Mouse (Mus musculus): ENCODE results near the gene Spata13. TPM values are rescaled to one million over a fixed set of nuclear protein-coding genes. Genes with fewer than 3 reads are reported as not detected.

The Spata13 gene
- polyA plus RNA-seq, 1 experiment from 2014 or later = 79.6 TPM

DNA sequence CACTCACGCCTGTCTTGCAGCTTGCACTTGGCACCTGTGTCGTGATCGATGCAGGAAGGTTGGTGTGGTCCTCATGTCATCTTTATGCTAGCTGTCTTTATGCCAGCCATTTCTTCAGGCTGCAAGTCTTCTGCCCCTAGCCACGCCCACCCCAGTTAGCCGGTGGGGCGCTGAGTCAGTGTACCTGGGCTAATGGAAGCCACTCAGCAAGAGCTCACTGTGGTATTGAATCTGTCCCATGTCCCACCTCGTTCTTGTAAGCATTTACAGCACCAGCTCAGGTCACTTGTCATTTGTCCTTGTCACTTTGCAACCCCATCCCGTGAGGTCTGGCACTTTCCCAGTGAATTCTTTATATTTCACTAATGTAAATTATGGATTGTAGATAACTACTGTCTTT lies 107.2 kb downstream of the Spata13 start:
- ATAC-seq (ENCODE audit: low FRiP score, low read depth) = no peak
- Histone ChIP-seq H3K4me2 (replicated peaks) (no peak overlapping the region), H3K4me3 (no peak overlapping the region), H3K27ac (replicated peaks) (peak overlapping the region; percentile 6; the same call in 1 of the 2 replicates), H3K36me3 (peaks cover 19% of the 10 kb centered on the region), H3K4me1 (peaks cover 47% of the 10 kb centered on the region), H3K9ac (replicated peaks) (no peak overlapping the region), H3K9me3 (no peaks in the 10 kb centered on the region), H3K27me3 (no peaks in the 10 kb centered on the region)
- WGBS = 84% methylated on average over 8 of the region's 8 CpGs

GRCm38 (mm10) chr14:60741490-60741981 lies 107.7 kb downstream of the Spata13 start:
- 90% methylated on average over 6 of the region's 6 CpGs for WGBS
- no peaks in the 10 kb centered on the region for H3K27me3 ChIP-seq
- ATAC-seq (ENCODE audit: low FRiP score, low read depth) = no peak
- H3K4me2 ChIP-seq (replicated peaks) = no peak overlapping the region
- H3K4me1 ChIP-seq = peaks cover 42% of the 10 kb centered on the region
- H3K27ac ChIP-seq (replicated peaks) = peak overlapping the region; percentile 6; the same call in 1 of the 2 replicates
- no peaks in the 10 kb centered on the region for H3K9me3 ChIP-seq
- no peak overlapping the region for H3K9ac ChIP-seq (replicated peaks)
- H3K36me3 ChIP-seq = peaks cover 24% of the 10 kb centered on the region
- H3K4me3 ChIP-seq = no peak overlapping the region

- Histone ChIP-seq H3K4me3 (no peak overlapping the region), H3K9me3 (no peaks in the 10 kb centered on the region), H3K4me1 (peaks cover 21% of the 10 kb centered on the region; the same call in 1 of the 2 replicates), H3K27me3 (no peaks in the 10 kb centered on the region), H3K27ac (replicated peaks) (no peak overlapping the region), H3K36me3 (peaks cover 44% of the 10 kb centered on the region), H3K9ac (replicated peaks) (no peak overlapping the region), H3K4me2 (replicated peaks) (no peak overlapping the region)
- no peak for ATAC-seq (ENCODE audit: low FRiP score, low read depth)
- 80% methylated on average over 9 of the region's 9 CpGs for WGBS
Observed at GRCm38 (mm10) chr14:60743681-60744080, 109.9 kb downstream of the Spata13 start.

DNA sequence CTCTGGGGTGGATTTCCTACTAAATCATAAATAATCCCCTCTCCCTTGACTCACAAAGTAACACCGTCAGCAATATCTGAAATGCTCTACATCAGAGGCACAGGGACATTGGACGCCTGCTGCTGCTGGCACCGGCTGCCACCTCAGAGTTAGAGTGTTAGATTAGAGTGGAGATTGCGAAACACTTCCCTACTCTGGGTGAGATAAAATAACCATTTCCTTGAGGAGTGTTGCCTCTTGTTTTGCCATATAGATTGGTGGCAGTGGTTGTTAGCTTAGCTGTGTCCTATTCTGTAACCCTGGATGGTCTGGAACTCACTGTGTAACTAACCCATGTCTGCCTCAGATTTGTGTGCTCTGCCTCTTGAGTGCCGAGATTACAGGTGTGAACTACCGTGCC lies 111.4 kb downstream of the Spata13 start:
- Histone ChIP-seq H3K4me3 (no peak overlapping the region), H3K27ac (replicated peaks) (no peak overlapping the region), H3K4me1 (peaks cover 16% of the 10 kb centered on the region; the same call in 1 of the 2 replicates), H3K4me2 (replicated peaks) (no peak overlapping the region), H3K27me3 (no peaks in the 10 kb centered on the region), H3K36me3 (peaks cover 59% of the 10 kb centered on the region), H3K9ac (replicated peaks) (no peak overlapping the region), H3K9me3 (no peaks in the 10 kb centered on the region)
- 94% methylated on average over 6 of the region's 6 CpGs for WGBS
- ATAC-seq (ENCODE audit: low FRiP score, low read depth) = no peak

DNA sequence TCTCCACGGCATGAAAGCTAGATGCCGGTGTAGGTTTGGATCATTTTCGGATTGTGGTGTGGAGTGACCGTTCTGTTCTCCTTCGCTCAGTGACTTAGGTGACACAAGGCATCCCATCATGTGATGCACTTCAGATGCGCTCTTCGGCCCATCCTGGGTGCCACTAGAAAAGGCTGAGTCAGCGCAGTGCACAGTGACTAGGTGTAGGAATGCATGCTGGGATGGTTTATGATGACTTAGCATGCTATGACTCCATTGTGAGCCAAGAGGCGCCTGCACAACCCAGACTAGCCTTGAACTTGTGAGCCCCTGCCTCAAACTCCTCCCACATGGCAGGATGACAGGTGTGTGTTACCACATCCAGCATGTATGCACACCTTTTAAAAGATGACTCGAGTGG lies 112.3 kb downstream of the Spata13 start:
- H3K27me3 ChIP-seq = no peaks in the 10 kb centered on the region
- no peaks in the 10 kb centered on the region for H3K9me3 ChIP-seq
- H3K4me1 ChIP-seq = peaks cover 13% of the 10 kb centered on the region; the same call in 1 of the 2 replicates
- 94% methylated on average over 10 of the region's 10 CpGs for WGBS
- H3K27ac ChIP-seq (replicated peaks) = no peak overlapping the region
- ATAC-seq (ENCODE audit: low FRiP score, low read depth) = no peak
- H3K36me3 ChIP-seq = peaks cover 69% of the 10 kb centered on the region
- no peak overlapping the region for H3K4me3 ChIP-seq
- H3K4me2 ChIP-seq (replicated peaks) = no peak overlapping the region
- no peak overlapping the region for H3K9ac ChIP-seq (replicated peaks)

- Histone ChIP-seq H3K27me3 (no peaks in the 10 kb centered on the region), H3K27ac (replicated peaks) (no peak overlapping the region), H3K36me3 (peaks cover 72% of the 10 kb centered on the region), H3K4me1 (peaks cover 7% of the 10 kb centered on the region; the same call in 1 of the 2 replicates), H3K9ac (replicated peaks) (no peak overlapping the region), H3K9me3 (no peaks in the 10 kb centered on the region), H3K4me2 (replicated peaks) (no peak overlapping the region), H3K4me3 (no peak overlapping the region)
- WGBS = 92% methylated on average over 21 of the region's 21 CpGs
- ATAC-seq (ENCODE audit: low FRiP score, low read depth) = no peak
Observed at GRCm38 (mm10) chr14:60747154-60747870, 113.5 kb downstream of the Spata13 start.

- H3K36me3 ChIP-seq = peaks cover 91% of the 10 kb centered on the region
- no peak overlapping the region for H3K9ac ChIP-seq (replicated peaks)
- no peak overlapping the region for H3K27ac ChIP-seq (replicated peaks)
- no peak overlapping the region for H3K4me3 ChIP-seq
- H3K4me1 ChIP-seq = peaks cover 15% of the 10 kb centered on the region; the same call in 1 of the 2 replicates
- no peaks in the 10 kb centered on the region for H3K9me3 ChIP-seq
- no peak overlapping the region for H3K4me2 ChIP-seq (replicated peaks)
- WGBS = 92% methylated on average over 12 of the region's 12 CpGs
- no peaks in the 10 kb centered on the region for H3K27me3 ChIP-seq
- no peak for ATAC-seq (ENCODE audit: low FRiP score, low read depth)
Observed at GRCm38 (mm10) chr14:60749880-60750279, 116.1 kb downstream of the Spata13 start.

DNA sequence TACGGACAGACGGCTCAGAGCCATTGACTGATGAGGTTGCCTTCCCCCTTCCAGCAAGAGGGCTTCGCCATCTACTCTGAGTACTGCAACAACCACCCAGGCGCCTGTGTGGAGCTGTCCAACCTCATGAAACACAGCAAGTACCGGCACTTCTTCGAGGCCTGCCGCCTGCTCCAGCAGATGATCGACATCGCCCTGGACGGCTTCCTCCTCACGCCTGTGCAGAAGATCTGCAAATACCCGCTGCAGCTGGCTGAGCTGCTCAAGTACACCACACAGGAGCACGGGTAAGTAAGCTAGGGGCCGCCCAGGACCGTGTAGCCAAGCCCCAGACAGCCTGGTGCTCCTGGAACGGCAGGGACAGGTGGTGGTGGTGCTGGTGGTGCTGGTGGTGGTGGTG lies 117.8 kb downstream of the Spata13 start:
- Histone ChIP-seq H3K9ac (replicated peaks) (no peak overlapping the region), H3K4me3 (no peak overlapping the region), H3K4me1 (peaks cover 15% of the 10 kb centered on the region; the same call in 1 of the 2 replicates), H3K9me3 (no peaks in the 10 kb centered on the region), H3K27me3 (no peaks in the 10 kb centered on the region), H3K36me3 (peaks cover 91% of the 10 kb centered on the region), H3K4me2 (replicated peaks) (no peak overlapping the region), H3K27ac (replicated peaks) (no peak overlapping the region)
- WGBS = 95% methylated on average over 16 of the region's 16 CpGs
- ATAC-seq (ENCODE audit: low FRiP score, low read depth) = no peak

- WGBS = 71% methylated on average over 14 of the region's 14 CpGs
- Histone ChIP-seq H3K4me3 (no peak overlapping the region), H3K36me3 (peaks cover 91% of the 10 kb centered on the region), H3K4me1 (peaks cover 15% of the 10 kb centered on the region; the same call in 1 of the 2 replicates), H3K27ac (replicated peaks) (no peak overlapping the region; the same call in 1 of the 2 replicates), H3K9ac (replicated peaks) (no peak overlapping the region), H3K9me3 (no peaks in the 10 kb centered on the region), H3K4me2 (replicated peaks) (no peak overlapping the region), H3K27me3 (no peaks in the 10 kb centered on the region)
- ATAC-seq (ENCODE audit: low FRiP score, low read depth) = no peak; the same call in 1 of the 2 replicates
Observed at GRCm38 (mm10) chr14:60752892-60753800, 119.3 kb downstream of the Spata13 start.

- ATAC-seq (ENCODE audit: low FRiP score, low read depth) = no peak
- WGBS = 89% methylated on average over 10 of the region's 10 CpGs
- no peaks in the 10 kb centered on the region for H3K9me3 ChIP-seq
- H3K4me1 ChIP-seq = peaks cover 15% of the 10 kb centered on the region; the same call in 1 of the 2 replicates
- H3K36me3 ChIP-seq = peaks cover 92% of the 10 kb centered on the region
- no peak overlapping the region for H3K4me2 ChIP-seq (replicated peaks)
- H3K27ac ChIP-seq (replicated peaks) = no peak overlapping the region
- no peaks in the 10 kb centered on the region for H3K27me3 ChIP-seq
- no peak overlapping the region for H3K9ac ChIP-seq (replicated peaks)
- H3K4me3 ChIP-seq = no peak overlapping the region
Observed at GRCm38 (mm10) chr14:60753801-60754126, 120.0 kb downstream of the Spata13 start.

- Histone ChIP-seq H3K27ac (replicated peaks) (no peak overlapping the region), H3K36me3 (peaks cover 92% of the 10 kb centered on the region), H3K4me1 (peaks cover 15% of the 10 kb centered on the region; the same call in 1 of the 2 replicates), H3K4me3 (no peak overlapping the region), H3K9me3 (no peaks in the 10 kb centered on the region), H3K9ac (replicated peaks) (no peak overlapping the region), H3K27me3 (no peaks in the 10 kb centered on the region), H3K4me2 (replicated peaks) (no peak overlapping the region)
- 96% methylated on average over 5 of the region's 5 CpGs for WGBS
- ATAC-seq (ENCODE audit: low FRiP score, low read depth) = no peak
Observed at GRCm38 (mm10) chr14:60754656-60755055, 120.9 kb downstream of the Spata13 start.

GRCm38 (mm10) chr14:60756271-60756670 lies 122.5 kb downstream of the Spata13 start:
- Histone ChIP-seq H3K27ac (replicated peaks) (no peak overlapping the region), H3K4me1 (peaks cover 9% of the 10 kb centered on the region; the same call in 1 of the 2 replicates), H3K9me3 (no peaks in the 10 kb centered on the region), H3K4me3 (no peak overlapping the region), H3K9ac (replicated peaks) (no peak overlapping the region), H3K27me3 (no peaks in the 10 kb centered on the region), H3K36me3 (peaks cover 92% of the 10 kb centered on the region), H3K4me2 (replicated peaks) (no peak overlapping the region)
- ATAC-seq (ENCODE audit: low FRiP score, low read depth) = no peak
- 96% methylated on average over 15 of the region's 15 CpGs for whole genome bisulfite sequencing

Data from midbrain, embryonic 12.5 days (tissue).